Mouse (Mus musculus) hindbrain, embryonic 14.5 days (tissue): ENCODE measurements around the gene Cops8. TPM values are rescaled to one million over a fixed set of nuclear protein-coding genes. Genes with fewer than 3 reads are reported as not detected.
A peak's percentile ranks its signal among the peaks of the same experiment; 100 is the strongest.

Source experiments
- ATAC-seq: fragments of 200-750 bp; cut with Nextera tagmentation; 2 replicates; pipeline ENCODE4 v1.8.0; 2017; ENCODE audit warnings: moderate number of reproducible peaks, mild to moderate bottlenecking, moderate TSS enrichment, moderate library complexity; ENCODE audit not compliant: low FRiP score
- DNase-seq: peaks from one replicate; pipeline ENCODE4 v3.0.0-alpha.2; 2015; ENCODE audit warnings: low spot score
- H3K27ac ChIP-seq: fragments of 300-500 bp; sonication (generic); 2 replicates; pipeline ENCODE4 v1.5.1; 2014; ENCODE audit warnings: mild to moderate bottlenecking, moderate library complexity
- H3K27me3 ChIP-seq: fragments of 300-500 bp; sonication (generic); 2 replicates; pipeline ENCODE4 v1.6.1; 2014; ENCODE audit warnings: mild to moderate bottlenecking, low read length, mixed read lengths; ENCODE audit not compliant: control insufficient read depth, insufficient read depth
- H3K36me3 ChIP-seq: fragments of 300-500 bp; sonication (generic); replicated peaks from 2 replicates; pipeline ENCODE4 v1.6.1; 2014; ENCODE audit not compliant: control insufficient read depth, insufficient read depth
- H3K4me1 ChIP-seq: fragments of 300-500 bp; sonication (generic); replicated peaks from 2 replicates; pipeline ENCODE4 v1.6.1; 2014; ENCODE audit warnings: antibody characterized with exemption, low read length, mixed read lengths; ENCODE audit not compliant: control insufficient read depth, insufficient read depth
- H3K4me2 ChIP-seq: fragments of 300-500 bp; sonication (generic); replicated peaks from 2 replicates; pipeline ENCODE4 v1.6.1; 2014; ENCODE audit warnings: mild to moderate bottlenecking, moderate library complexity
- H3K4me3 ChIP-seq: fragments of 300-500 bp; sonication (generic); replicated peaks from 2 replicates; pipeline ENCODE4 v1.5.1; 2014; ENCODE audit warnings: mild to moderate bottlenecking, low read length
- H3K9ac ChIP-seq: fragments of 300-500 bp; sonication (generic); 2 replicates; pipeline ENCODE4 v1.6.1; 2014
- H3K9me3 ChIP-seq: fragments of 300-500 bp; sonication (generic); 2 replicates; pipeline ENCODE4 v1.6.1; 2016; ENCODE audit warnings: low read length; ENCODE audit not compliant: control insufficient read depth
- WGBS: fragments of 180-500 bp; shearing (Covaris S2); extraction: QIAGEN DNeasy Blood & Tissue Kit; methylation state at CpG from one replicate; pipeline ENCODE4 v1.1.7; 2014; 5-methylcytosine and 5-hydroxymethylcytosine counted together
- polyA plus RNA-seq: library from polyadenylated mRNA; unstranded; fragments of >200 nt; fragmentation: Nextera tagmentation; extraction: Ambion mirVana; gene quantifications from 2 replicates; pipeline ENCODE4 v1.2.1, GENCODE M21; 2014

The Cops8 gene
- polyA plus RNA-seq, 1 experiment from 2014 or later: 177 TPM

- H3K36me3 ChIP-seq: no peaks in the 10 kb centered on the region
- no peaks in the 10 kb centered on the region for H3K27me3 ChIP-seq
- H3K9ac ChIP-seq: no peak overlapping the region
- no peaks in the 10 kb centered on the region for H3K4me1 ChIP-seq
- H3K4me3 ChIP-seq: no peak overlapping the region
- WGBS: 80% methylated on average over 6 of the region's 6 CpGs
- H3K9me3 ChIP-seq: no peaks in the 10 kb centered on the region
- ATAC-seq (no peak), DNase-seq (no peak)
- no peak overlapping the region for H3K4me2 ChIP-seq
- no peak overlapping the region for H3K27ac ChIP-seq
These were observed 30.7 kb downstream of the Cops8 start for GRCm38 (mm10) chr1:90633415-90634030.

GRCm38 (mm10) chr1:90634205-90634745 is 31.5 kb downstream of the Cops8 start:
- Histone ChIP-seq H3K36me3 (no peaks in the 10 kb centered on the region), H3K27ac (no peak overlapping the region), H3K9ac (no peak overlapping the region), H3K27me3 (no peaks in the 10 kb centered on the region), H3K4me1 (no peaks in the 10 kb centered on the region), H3K4me2 (no peak overlapping the region), H3K4me3 (no peak overlapping the region), H3K9me3 (no peaks in the 10 kb centered on the region)
- DNase-seq (no peak), ATAC-seq (no peak)
- WGBS: 85% methylated on average over 3 of the region's 3 CpGs

- Histone ChIP-seq H3K4me1 (no peaks in the 10 kb centered on the region), H3K4me2 (no peak overlapping the region), H3K4me3 (no peak overlapping the region), H3K27me3 (no peaks in the 10 kb centered on the region), H3K9ac (no peak overlapping the region), H3K9me3 (no peaks in the 10 kb centered on the region), H3K36me3 (no peaks in the 10 kb centered on the region), H3K27ac (no peak overlapping the region)
- ATAC-seq (no peak), DNase-seq (no peak)
- WGBS: 81% methylated on average over 7 of the region's 7 CpGs
These were observed 35.6 kb downstream of the Cops8 start for GRCm38 (mm10) chr1:90638335-90638734.

- H3K4me2 ChIP-seq: no peak overlapping the region
- peak overlapping the region; percentile 16; the same call in 1 of the 2 replicates for H3K27ac ChIP-seq
These were observed 48.1 kb downstream of the Cops8 start for GRCm38 (mm10) chr1:90650781-90651437.

GRCm38 (mm10) chr1:90651781-90652180 is 49.0 kb downstream of the Cops8 start:
- Histone ChIP-seq H3K4me2 (no peak overlapping the region), H3K9ac (no peak overlapping the region), H3K27me3 (no peaks in the 10 kb centered on the region), H3K4me1 (0 out of 2 replicates have a peak, but pooled peaks cover 6% of the 10 kb centered on the region), H3K36me3 (no peaks in the 10 kb centered on the region), H3K9me3 (no peaks in the 10 kb centered on the region), H3K4me3 (no peak overlapping the region), H3K27ac (no peak overlapping the region)
- ATAC-seq (no peak), DNase-seq (no peak)

More at GRCm38 (mm10) chr1:90650781-90651437, 48.1 kb downstream of the Cops8 start:
- Histone ChIP-seq H3K9ac (no peak overlapping the region), H3K4me1 (0 out of 2 replicates have a peak, but pooled peaks cover 6% of the 10 kb centered on the region), H3K27me3 (no peaks in the 10 kb centered on the region), H3K36me3 (no peaks in the 10 kb centered on the region), H3K4me3 (no peak overlapping the region), H3K9me3 (no peaks in the 10 kb centered on the region)
- DNase-seq (peak; percentile 86), ATAC-seq (peak; percentile 57; the same call in 1 of the 2 replicates)
- WGBS: 16% methylated on average over 4 of the region's 4 CpGs

GRCm38 (mm10) chr1:90652553-90652952 is 49.8 kb downstream of the Cops8 start:
- Histone ChIP-seq H3K27ac (no peak overlapping the region), H3K27me3 (no peaks in the 10 kb centered on the region), H3K36me3 (no peaks in the 10 kb centered on the region), H3K9ac (no peak overlapping the region), H3K4me1 (0 out of 2 replicates have a peak, but pooled peaks cover 6% of the 10 kb centered on the region), H3K4me3 (no peak overlapping the region), H3K4me2 (no peak overlapping the region), H3K9me3 (no peaks in the 10 kb centered on the region)
- ATAC-seq (no peak), DNase-seq (no peak)
- 88% methylated on average over 4 of the region's 4 CpGs for WGBS

- Histone ChIP-seq H3K4me3 (no peak overlapping the region), H3K27me3 (no peaks in the 10 kb centered on the region), H3K36me3 (no peaks in the 10 kb centered on the region), H3K27ac (no peak overlapping the region), H3K4me1 (no peaks in the 10 kb centered on the region), H3K9ac (no peak overlapping the region), H3K4me2 (no peak overlapping the region), H3K9me3 (no peaks in the 10 kb centered on the region)
- ATAC-seq (no peak), DNase-seq (no peak)
- 90% methylated on average over 16 of the region's 16 CpGs for WGBS
These were observed 53.9 kb downstream of the Cops8 start for GRCm38 (mm10) chr1:90656492-90657245.

- Histone ChIP-seq H3K9me3 (no peaks in the 10 kb centered on the region), H3K27me3 (no peaks in the 10 kb centered on the region), H3K36me3 (no peaks in the 10 kb centered on the region), H3K27ac (no peak overlapping the region), H3K4me3 (no peak overlapping the region), H3K4me2 (no peak overlapping the region), H3K9ac (no peak overlapping the region), H3K4me1 (no peaks in the 10 kb centered on the region)
- DNase-seq: no peak
- WGBS: 85% methylated on average over 10 of the region's 10 CpGs
- no peak for ATAC-seq
These were observed 54.7 kb downstream of the Cops8 start for GRCm38 (mm10) chr1:90657292-90658050.
